Mouse (Mus musculus) CH12F3 (cell line): ENCODE measurements at regions not wholly inside any gene's neighbourhood (a gene's known extent, or its start where the extent isn't known, plus 50 kb on each side); places are given as distances from the start of the nearest gene placed in this dataset.

Experiments
- in situ Hi-C: fragments of 300-500 bp; cut with MboI; formaldehyde crosslinking; loops from 2 replicates; pipeline ENCODE4 v1.14.3; 2020; ENCODE audit warnings: low sequenced_read_pairs

DNA sequence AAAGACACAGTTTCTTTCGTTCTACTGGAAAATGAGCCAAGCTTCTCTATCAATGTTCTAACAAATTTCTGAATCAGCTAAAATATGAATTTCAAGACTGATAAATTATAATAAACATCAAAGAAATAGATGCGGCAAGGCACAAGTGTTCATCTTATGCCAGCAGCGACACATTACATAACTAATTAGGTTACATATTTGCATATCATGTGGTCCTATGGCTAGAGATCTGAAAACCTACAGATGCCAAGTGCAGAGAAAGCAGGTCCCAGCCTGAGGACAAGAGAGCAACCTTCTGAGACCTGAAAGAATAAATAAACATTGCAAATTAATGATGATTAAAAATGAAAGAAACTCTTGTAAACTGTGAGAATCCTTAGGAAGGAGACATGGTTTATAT is 201.3 kb upstream of the Tent5a start:
- in situ Hi-C loops, result no loop called here

DNA sequence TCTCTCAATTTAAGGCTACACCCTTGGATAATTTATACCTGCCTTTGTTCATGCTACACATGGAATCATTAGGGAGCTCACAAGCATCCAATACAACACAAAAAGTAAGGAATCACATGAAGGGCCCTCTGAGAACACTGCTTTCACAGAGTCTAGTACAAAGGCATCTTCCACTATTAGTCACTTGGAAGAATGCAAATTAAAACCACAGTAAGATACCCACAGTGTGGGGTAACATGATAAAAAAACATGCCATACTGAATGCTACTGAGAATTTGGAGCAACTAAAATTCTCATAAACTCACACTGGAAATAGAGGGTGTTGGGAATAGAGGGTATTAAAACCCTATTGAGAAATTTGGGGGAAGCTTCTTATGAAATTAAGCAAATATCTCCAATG is 197.6 kb upstream of the Tent5a start:
- in situ Hi-C loops, result no loop called here

DNA sequence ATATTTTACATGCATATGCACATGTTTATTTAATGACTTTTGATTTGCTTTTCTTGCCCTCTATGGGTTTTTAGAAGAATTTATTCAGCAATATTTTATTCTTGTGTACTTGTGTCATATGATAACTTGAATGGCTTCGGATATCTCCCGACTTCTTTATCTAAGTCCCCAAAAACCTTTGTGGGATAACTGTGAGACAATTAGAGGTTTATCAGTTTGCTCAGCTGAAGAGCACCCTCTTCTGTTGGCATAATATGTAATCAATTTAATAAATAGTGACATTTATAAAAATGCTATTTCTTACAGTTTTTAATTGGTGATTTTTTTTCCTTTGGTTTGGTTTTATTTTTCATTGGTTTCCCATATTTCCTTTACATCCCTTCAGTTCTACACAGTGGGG is 194.2 kb upstream of the Tent5a start:
- in situ Hi-C loops, result no loop called here

DNA sequence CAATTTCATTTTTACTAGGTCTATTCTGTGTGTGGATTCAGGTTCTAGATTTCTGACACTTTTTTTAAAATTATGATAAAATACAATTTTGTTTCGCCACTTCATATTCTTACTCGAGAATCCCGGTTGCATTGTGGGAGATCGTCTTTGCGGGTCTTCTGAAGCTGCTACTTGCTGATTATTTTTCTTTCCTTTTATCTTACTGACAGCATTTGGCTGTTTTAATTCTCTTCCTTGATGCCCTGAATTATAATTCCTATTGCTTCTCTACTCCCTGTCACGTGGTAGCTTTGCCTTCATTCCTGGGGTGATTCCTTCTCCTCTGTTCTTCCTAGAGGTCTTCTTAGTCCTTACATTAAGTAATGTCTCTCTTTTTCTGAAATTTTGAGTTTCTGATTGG is 193.8 kb upstream of the Tent5a start:
- in situ Hi-C loops, result no loop called here

DNA sequence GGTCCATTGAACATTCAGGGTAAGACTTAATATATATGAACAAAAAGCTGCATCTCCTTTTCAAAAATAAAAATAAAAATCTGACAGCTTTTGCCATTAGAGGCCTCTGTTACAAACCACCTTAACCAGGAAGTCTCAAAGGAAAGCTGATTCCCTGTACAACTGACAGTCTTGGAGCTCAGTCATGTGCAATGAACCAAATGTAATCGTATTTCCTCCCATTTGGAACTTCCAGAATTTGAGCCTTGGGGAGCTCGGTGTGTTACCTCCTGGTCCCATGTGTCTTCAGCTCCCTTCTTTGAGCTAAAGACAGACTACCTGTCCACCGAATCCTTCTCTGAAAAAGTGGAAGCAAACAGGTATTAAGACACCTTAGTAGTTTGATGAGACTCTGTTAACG is 171.9 kb upstream of the Tent5a start:
- in situ Hi-C loops, result no loop called here

DNA sequence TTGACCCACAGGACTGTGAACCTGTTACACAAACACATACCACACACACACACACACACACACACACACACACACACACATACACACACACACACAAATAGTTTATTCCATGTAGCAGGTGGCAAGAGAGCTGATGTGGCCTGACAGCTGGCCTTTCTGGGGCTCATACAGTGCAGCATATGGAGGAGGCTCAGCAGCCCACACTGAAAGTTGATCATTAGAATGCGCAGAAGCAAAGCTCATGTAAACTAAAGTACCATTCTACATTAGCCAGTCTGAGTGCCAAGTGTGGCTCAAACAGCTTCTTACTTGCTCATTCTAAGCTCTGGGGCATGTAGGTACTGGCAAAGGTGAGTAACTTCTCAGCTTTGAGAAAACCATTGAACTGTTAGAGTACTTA is 170.2 kb upstream of the Tent5a start:
- in situ Hi-C loops, result no loop called here

DNA sequence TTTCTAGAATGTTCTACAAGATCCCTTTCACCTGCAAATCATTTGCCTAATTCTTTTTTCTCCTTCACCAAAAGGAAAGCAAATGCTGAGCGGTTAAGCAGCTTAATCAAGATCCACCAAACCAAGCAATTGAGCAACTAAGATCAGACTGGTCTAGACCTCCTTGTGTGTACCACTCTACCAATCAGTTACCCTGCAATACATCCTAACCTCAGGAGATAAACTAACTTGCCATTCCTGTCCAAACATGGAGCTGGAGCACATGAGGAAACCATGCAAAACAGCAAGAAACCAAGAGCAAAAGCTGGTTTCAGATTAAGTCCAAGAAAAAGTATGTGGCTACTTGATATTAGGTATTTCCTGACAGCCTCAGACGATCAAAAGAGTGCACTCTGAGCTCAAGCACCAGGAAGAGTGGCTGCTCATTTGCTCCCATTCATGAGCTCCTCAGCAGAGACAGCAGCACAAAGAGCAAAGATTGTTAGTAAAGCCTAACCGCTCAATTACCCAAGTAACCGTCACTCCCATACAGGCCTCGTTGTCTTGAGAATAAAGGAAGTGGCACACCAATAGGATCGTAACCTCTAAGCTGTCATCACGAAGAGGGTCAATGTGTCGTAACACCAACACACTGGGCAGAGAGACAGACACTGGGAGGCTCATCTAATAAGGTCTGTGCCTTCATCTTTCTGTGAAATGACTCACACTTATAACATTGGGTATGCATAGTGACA is 169.5 kb upstream of the Tent5a start:
- in situ Hi-C loops, result no loop called here

DNA sequence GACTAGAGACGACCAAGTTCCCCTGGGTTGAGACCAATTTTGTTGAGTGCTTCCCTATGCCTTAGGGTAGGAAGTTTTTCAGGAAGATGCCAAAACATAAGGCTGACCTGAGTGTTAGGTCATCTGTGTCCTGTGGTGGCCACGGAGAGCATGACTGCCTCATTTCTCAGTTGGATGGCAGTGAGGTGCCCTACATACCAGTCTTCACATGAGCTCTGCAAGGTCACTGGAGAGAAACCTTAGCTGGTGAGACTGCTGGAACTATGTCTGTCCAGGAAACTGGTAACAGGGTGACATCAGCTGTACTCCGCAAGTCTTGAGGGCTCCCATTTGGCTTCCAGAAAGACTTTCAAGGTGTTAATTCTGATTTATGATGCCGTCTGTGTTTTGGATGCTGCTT is 167.9 kb upstream of the Tent5a start:
- in situ Hi-C loops, result no loop called here

DNA sequence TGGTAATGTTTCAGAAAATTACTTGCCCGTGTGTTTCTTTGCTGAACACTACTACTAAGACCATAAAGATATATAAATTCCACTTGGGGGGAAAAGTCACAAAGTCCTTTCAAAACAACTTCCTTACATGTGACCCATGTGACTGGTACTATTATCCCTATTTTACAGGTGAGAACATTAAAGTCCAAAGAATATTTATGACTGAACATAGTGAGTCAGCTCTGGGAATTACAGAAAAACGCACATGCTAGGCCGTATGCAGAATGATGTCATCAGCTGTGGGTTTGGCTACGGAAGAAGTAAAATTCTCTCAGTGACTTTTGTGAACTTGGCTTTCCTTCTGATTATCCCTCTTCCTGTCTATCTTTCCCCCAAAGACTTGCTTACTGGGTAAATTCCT is 166.6 kb upstream of the Tent5a start:
- in situ Hi-C loops, result no loop called here

DNA sequence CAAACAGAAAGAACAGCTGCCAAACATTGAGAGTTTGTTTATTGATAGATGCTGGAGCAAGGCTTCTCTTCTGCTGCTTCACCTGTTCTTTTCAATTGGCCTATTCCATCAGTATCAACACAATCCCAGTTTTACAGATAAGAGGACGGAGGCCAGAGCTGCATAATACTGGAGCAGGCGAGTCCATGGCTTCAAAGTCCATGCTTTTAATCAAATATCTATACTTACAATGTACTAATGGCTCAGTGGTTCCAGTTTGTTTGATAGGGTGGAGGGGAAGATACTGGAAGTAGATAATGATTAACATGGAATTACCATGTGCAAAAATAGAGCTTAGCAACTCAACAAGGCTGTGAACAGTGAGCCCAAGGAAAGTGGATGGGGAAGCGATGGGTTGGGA is 163.2 kb upstream of the Tent5a start:
- in situ Hi-C loops, result no loop called here

DNA sequence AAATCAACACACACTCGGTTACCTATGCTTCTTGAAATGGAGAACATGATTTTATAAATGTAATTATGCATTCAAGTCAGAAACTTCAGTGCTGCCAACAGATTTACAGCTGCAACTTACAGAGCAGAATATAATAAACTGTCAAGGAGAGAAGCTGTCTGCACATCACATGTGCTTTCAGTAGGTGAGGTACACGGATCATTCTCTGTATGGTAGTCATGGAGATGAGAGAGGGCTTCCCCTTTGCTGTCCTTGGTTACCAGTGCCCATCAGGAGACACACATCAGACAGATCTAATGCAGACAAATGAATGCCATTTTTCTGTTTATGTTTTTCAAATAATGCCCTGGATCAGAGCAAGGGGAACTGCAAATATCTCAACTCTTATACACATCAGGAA is 160.8 kb upstream of the Tent5a start:
- in situ Hi-C loops, result no loop called here

DNA sequence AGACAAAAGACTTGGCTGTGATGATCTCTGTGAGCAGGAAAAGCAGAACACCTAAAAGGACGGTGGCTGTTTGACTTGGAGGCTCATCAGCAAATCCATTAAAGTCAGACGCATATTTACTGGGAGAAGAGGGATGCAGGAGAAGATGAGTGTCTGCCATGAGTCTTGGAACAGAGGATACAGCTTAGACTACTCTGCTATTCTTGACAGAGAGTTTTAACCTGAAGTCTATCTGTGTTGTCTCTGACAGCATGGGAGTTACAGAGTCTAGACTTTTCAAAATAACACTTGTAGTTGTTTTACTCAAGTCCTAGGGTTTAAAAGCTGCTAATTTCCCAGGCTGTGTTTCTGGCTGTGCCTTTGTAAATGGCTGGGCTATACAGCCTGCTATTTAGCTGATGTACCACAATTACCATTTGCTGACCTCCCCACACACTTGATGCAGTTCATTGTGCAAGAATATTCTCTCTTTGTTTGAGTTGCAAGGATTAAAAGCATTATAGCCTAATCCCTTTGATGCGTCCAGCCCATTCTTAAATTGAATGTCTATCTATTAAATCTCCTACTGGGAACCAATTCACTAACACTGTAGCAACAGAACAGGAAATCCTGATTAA is 160.0 kb upstream of the Tent5a start:
- in situ Hi-C loops, result no loop called here

DNA sequence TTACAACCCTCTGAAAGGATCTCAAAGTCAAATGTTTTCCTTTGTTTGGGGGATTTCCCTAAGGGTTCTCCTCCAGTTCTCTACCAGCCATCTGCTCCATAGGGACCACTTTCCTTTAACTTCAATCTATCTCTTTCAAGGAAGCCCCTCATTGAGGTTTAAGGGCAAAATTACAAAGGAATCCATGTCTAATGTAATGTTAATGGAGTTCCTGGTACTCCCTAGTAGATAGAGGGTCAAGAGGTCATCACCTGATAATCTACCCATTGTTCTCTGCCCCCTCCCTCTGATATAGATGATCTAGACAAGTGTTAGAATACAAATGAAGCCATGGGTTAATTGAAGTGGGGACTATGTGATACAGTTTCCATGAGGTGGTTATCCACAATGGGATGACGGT is 158.6 kb upstream of the Tent5a start:
- in situ Hi-C loops, result no loop called here

DNA sequence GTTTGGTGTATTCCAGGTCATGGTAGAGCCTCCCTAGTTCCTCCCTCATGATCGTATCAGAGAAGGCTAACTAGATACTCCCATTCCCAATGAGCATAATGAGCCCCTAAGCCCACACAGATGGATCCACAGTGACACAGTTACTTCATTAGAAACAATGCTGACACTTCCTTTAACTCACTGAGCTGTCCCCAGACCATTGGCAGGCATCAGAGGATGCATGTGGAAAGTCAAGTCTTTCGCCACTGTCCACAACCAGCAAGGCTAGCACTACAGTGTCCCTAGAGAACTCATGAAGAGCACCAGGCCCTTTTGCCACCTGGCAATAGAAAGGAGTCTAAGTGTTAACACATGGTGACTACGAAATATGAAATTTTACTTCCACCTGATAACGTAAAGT is 156.1 kb upstream of the Tent5a start:
- in situ Hi-C loops, result no loop called here

DNA sequence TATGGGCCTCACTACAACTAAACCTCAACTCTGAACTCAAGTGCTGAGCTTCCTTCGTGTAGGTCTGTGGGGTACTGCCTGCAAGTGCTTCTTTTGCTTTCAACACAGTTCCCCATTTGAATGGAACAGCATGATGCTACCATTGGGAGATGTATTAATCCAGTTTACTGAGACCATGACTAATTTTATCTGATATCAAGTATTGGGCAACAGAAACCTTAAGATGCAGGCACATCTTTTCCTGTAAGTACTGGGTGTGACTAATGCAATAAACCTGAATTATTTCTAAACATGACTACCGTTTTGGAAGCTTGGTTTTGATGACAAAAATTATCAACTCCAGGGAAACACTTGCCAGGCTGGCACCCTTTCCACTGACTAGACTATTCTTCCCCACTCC is 153.4 kb upstream of the Tent5a start:
- in situ Hi-C loops, result no loop called here

DNA sequence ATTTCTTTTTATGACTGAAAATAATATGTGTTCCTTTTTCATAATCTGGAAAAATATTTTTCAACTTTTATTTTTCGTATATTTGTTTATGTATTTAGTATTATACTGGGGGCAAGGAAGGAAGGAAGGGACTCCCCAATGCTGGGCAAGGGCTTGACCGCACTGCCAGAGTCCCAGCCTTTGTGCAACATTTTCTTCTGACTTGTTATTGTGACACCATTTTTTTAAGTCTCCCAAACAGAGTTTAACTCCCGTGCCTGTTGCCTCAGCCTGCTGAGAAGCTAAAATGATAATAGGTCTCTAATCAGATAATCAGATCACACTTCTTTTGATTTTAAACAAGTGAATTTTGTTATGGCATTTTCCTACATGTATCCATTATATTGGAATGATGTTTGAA is 148.1 kb upstream of the Tent5a start:
- in situ Hi-C loops, result no loop called here

DNA sequence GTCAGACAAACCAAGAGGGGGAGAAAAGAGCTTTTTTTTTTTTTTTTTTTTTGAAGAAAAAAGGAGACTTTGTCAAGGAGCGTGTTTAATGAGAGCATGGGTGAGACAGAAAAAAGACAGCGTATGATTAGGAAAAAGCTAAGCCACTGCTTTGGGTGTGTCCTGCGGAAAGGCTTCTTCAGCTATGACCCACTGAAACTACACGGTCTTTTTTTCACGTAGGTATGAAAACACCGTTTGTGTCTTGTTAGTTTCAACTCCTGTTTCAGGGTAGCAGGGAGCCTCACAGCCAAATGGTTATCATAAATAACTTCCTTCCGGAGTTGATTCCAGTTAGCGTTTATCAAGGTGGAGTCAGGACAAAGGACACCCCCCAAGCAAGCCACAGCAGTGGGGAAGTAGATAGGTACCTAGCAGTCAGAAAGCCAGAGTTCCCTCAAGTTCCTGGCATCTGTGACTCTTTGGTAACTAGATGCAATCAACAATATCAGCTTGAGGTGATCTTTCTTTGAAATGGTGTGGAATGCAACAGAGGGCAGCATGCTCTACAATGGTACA is 143.2 kb upstream of the Tent5a start:
- in situ Hi-C loops, result no loop called here

DNA sequence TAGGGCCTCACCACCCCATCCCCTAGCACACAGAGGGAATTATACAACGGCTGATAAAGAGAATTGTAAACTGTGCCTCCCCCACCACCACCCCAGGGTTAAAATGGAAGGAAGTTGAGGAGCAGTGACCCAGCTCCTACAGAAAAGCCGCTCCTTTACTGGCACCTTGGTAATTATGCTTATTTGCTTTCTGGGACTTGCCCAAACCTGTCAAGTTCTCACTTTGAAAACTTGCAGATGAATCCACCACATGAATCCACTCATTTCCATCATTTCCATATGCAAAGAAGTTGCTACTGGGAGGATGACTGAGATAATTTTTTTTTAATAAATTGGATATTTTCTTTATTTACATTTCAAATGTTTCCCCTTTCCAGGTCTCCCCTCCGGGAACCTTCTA is 142.1 kb upstream of the Tent5a start:
- in situ Hi-C loops, result no loop called here

DNA sequence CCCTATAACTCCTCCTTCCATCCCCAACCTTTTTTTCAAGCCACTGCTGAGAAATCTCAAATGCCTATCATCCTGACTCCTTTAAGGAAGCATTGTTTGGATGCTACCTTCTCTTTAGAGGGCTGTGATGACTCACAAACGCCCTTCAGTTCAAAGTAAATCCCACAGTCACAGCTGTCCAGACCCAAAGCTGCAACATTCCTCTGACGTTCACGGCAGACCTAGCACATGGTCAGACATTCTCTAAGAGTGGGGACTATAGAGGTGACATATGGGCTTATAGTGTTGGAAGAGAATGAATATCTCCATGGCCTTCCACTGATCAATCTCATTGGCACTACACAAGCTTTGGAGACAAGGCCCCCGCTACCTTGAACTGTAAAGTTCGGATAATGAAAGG is 139.5 kb upstream of the Tent5a start:
- in situ Hi-C loops, result no loop called here

DNA sequence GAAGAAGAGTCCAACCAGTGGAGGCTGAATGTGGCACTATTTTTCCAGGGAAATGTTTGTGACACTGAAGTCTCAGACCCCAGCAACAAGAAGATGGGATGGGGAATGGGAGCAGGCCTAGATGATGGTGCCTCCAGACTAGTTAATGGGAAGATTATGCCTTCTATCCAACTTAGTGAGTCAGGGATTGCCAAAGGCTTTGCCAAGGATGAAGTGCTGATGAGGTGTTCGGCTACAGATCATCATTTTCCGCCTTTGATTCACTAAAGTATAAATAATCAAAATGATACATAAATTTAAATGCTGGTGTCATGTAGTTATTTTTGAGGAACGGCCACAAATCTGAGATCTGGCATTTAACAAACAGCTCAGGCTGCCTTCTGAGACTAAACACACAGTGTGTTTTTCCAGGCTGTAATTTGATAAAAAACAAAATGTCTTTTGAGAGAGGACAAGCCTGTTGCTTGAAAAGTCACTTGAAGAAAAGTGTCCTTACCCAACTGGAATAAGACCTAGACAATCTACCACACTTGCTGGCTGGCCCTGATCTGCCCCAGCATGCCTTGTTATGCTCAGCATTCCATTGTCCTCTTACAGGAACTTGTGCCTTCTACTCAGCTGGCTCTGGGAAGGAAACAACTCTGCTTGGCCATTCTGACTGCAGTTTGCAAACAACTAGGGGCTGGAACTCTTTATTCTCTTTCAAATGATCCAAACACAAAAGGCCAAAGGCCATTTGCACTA is 132.1 kb upstream of the Tent5a start:
- in situ Hi-C loops, result no loop called here

DNA sequence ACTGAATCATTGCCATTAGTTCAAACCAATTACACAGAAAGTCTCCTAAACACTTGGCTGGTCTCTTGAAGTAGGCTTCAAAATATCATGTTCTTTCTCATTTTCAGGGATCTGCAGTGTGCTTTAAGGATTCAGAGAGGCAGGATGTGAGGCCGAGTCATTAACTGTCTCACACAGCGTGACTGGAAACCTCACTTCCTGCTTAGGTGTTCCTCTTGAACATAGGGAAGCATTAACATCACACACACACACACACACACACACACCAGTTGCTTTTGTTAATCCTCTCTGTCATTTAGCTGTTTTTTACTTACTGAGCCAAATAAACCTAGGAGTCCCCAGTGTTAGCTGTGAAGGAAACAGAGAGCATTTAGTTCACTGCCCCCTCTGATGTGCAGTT is 131.2 kb upstream of the Tent5a start:
- in situ Hi-C loops, result no loop called here

DNA sequence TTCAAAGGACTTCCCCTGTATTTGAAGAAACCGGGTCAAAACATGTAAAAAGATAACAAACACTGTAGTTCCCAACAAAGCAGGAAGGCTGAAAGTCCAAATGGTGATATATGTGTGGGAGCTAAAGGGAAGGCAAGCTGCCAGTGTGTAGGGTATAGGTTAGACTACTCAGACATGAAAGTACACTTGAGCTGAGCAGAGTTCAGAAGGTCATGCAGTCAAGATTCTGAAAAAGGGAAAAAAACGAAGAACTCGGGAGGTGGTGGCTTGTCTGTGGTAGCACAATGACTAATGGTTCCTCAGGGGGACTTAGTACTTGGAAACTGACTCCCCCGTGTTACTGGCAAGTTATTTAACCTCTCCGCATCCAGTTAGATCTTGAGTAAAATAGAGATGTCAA is 130.3 kb upstream of the Tent5a start:
- in situ Hi-C loops, result no loop called here
